Mouse (Mus musculus) G1E (cell line): ENCODE measurements around the gene Brd3.

Experiments used
- CTCF ChIP-seq: IDR thresholded peaks from 2 replicates; pipeline ENCODE4 v1.5.1; 2012; ENCODE audit warnings: low read depth, low read length, inconsistent platforms, mixed read lengths
- GATA1 ChIP-seq: IDR thresholded peaks from 2 replicates; pipeline ENCODE4 v1.6.1; 2012; ENCODE audit warnings: borderline replicate concordance, low read length, inconsistent platforms, mixed read lengths
- GATA2 ChIP-seq: IDR thresholded peaks from 2 replicates; pipeline ENCODE4 v1.6.1; 2012; ENCODE audit warnings: low read depth, low read length, inconsistent platforms, borderline replicate concordance
- POLR2AphosphoS5 ChIP-seq: IDR thresholded peaks from 2 replicates; pipeline ENCODE4 v1.6.1; 2012; ENCODE audit warnings: low read depth, low read length, inconsistent platforms; ENCODE audit not compliant: insufficient replicate concordance
- TAL1 ChIP-seq: conservative IDR thresholded peaks from 2 replicates; pipeline ENCODE4 v1.6.1; 2012; ENCODE audit warnings: low read depth, low read length, inconsistent platforms, mixed read lengths

DNA sequence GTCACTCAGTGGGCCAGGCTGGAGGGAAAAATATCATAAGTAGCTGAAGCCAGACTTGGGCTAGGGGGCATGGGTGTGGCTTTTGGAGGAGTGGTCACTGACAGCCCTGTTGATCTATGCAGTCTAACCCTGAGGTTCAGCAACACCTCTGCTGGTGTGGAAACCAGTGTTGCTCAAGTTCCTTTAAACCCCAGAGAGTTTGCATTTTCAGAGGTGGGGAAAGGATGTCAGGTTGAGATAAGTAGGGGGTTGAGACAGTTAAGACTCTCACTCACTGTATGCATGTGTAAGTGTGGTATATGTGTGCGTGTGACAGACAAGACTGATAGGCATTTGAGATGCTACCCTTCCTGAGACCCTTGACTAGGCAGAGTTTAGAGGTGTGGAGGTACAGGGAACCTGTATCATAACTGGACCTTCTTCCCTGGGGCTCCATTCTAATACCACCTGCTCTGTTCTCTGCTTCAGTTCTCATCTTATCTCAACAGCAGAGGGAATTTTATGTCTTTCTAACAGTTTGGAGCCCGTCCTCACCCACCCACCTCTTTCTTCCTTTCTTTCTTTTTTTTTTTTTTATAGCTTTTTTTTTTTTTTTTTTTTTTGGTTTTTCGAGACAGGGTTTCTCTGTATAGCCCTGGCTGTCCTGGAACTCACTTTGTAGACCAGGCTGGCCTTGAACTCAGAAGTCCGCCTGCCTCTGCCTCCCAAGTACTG is 20.0 kb downstream of the Brd3 start:
- no peak for TF ChIP-seq CTCF
- no peak for TF ChIP-seq GATA2
- TF ChIP-seq GATA1, result no peak
- no peak for TF ChIP-seq POLR2AphosphoS5
- TF ChIP-seq TAL1, result no peak
